Mouse (Mus musculus) cerebellum, adult 2 months (tissue): ENCODE data around the gene Ptpn9.

Experiments used
- CTCF ChIP-seq: fragments of 200-500 bp; IDR thresholded peaks from 2 replicates; pipeline ENCODE4 v1.5.1; 2011; ENCODE audit warnings: low read depth, mild to moderate bottlenecking, control low read depth, low read length, moderate library complexity, borderline replicate concordance; ENCODE audit not compliant: insufficient read depth
- POLR2A ChIP-seq: fragments of 200-500 bp; IDR thresholded peaks from 2 replicates; pipeline ENCODE4 v1.6.1; 2011; ENCODE audit warnings: low read length, control low read depth, borderline replicate concordance; ENCODE audit not compliant: insufficient read depth

DNA sequence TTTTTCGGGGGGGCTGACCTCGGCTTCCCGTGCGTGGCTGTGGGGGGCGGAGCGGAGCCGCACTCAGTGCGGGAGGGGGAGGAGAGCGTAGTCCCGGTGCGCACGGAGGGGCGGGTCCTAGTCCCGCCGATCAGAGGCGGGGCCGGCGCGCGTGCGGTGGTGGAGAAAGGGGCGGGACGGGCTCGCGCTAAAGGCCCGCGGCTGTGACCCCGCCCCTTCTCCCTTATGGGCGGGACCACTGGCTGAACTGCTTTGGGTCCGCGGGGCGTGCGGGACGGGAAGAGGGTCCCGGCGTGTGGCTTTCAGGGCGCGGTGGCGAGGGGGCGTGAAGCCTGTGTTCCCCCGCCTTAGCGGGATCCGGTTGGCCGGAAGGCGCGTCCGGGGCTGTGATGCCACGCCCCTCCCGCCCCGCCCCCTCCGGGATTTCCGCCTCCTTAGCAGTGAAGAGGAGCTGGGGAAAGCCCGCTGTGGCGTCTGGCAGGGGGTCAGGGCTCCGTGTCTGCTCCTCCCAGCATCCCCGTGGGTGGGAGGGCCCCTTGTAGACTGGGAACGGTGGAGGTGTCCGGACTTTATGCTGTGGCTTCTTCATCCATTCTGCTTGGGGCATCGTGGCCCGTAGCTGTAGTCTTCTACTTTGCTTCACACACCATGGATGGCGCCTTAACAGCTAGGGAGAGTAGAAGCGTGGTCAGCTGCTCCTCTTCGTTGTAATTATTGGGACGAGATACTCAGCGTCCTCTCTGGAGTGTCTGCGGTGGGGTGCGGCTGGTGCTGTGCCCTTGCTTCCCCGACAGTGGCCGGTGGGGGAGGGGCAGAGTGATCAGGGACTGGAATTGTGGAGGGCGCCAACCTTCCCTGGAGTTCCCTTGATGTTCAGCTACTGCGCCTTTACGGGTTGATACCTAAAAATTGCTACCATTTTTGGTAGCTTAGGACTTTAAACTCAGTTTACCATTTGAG is 82.3 kb downstream of the Ptpn9 start:
- TF ChIP-seq POLR2A: no peak
- no peak for TF ChIP-seq CTCF
